Mouse (Mus musculus): ENCODE data around the gene Gm904. TPM values are rescaled to one million over a fixed set of nuclear protein-coding genes. Genes with fewer than 3 reads are reported as not detected.
"Not testable (repeated sequence)": the region's sequence is repeated elsewhere in the genome, so short reads cannot be mapped to it uniquely, and the experiment has no call there.

The Gm904 gene
- not detected in 2 replicates for polyA plus RNA-seq (2014; fragmentation: Nextera tagmentation; extraction: Ambion mirVana)

DNA sequence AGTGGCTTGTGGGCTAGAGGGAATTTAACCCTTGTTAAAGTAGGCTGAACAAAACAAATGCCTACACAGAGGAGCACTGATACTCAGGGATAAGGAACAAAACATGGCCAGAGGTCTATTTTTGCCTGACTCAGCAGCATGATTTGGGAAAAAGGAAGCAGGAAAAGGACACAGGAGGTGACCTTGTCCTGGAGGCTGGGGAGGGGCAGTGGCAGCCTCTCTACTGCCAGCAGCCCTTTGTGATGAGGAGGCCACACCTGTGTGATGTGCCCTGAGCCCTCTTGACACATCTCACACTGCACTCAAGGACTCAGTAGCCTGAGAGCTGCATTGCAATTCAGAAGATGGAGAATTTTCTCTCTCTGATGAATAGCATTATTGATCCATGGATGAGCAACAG, at the start of gene Gm904:
Gene Gm904, plus strand, starts transcription at position 301 of the 400 bp plus-strand sequence.
- H3K27ac ChIP-seq (ENCODE audit: low read depth, low read length); H3K4me3 ChIP-seq (ENCODE audit: low read depth, low read length); H3K4me1 ChIP-seq (replicated peaks; ENCODE audit: control insufficient read depth, insufficient read depth, low read length); H3K36me3 ChIP-seq (ENCODE audit: control insufficient read depth, insufficient read depth, low read length); H3K9me3 ChIP-seq (ENCODE audit: control insufficient read depth, low read length); H3K9ac ChIP-seq (ENCODE audit: low read depth, low read length); ATAC-seq (ENCODE audit: low FRiP score); DNase-seq (ENCODE audit: low spot score); H3K4me2 ChIP-seq (replicated peaks; ENCODE audit: low read depth, low read length); H3K27me3 ChIP-seq (ENCODE audit: control insufficient read depth, insufficient read depth, low read length): not testable (repeated sequence)

DNA sequence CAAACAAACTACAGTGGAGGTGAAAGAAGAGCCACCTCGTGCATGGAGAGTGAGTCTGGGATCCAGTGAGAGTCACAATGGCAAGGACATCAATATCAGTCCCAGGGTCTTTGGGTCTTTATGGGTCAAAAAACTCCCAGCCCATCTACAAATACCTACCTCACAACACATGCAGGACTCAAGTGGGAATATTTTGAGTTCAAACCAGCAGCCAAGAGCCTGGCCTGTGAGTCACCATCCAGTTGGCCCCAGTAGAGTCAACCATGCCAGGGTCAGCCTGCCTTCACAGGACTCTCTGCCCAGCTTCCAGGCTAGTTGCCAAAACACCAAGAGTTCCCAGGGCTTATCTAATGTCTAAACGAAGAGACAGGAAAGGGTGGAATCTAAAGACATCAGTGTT, 5.7 kb downstream of the Gm904 start:
- H3K4me3 ChIP-seq (ENCODE audit: low read depth, low read length); H3K27me3 ChIP-seq (ENCODE audit: control insufficient read depth, insufficient read depth, low read length); ATAC-seq (ENCODE audit: low FRiP score); DNase-seq (ENCODE audit: low spot score); H3K4me2 ChIP-seq (replicated peaks; ENCODE audit: low read depth, low read length); H3K27ac ChIP-seq (ENCODE audit: low read depth, low read length); H3K9ac ChIP-seq (ENCODE audit: low read depth, low read length); H3K36me3 ChIP-seq (ENCODE audit: control insufficient read depth, insufficient read depth, low read length); H3K4me1 ChIP-seq (replicated peaks; ENCODE audit: control insufficient read depth, insufficient read depth, low read length); H3K9me3 ChIP-seq (ENCODE audit: control insufficient read depth, low read length): not testable (repeated sequence)
- 82% methylated on average over 2 of the region's 2 CpGs for WGBS

Other genes starting within 250 kb of the Gm904 start
- gene Fbxw17, start 225.4 kb upstream of the Gm904 start, polyA plus RNA-seq (2014; fragmentation: Nextera tagmentation; extraction: Ambion mirVana) = 34.9 and 36.4 TPM in 2 replicates
- gene Gm47429, start 199.3 kb upstream of the Gm904 start, polyA plus RNA-seq (2014; fragmentation: Nextera tagmentation; extraction: Ambion mirVana) = not detected in 2 replicates
- not detected in 2 replicates for gene Nutm2, start 175.9 kb upstream of the Gm904 start, polyA plus RNA-seq (2014; fragmentation: Nextera tagmentation; extraction: Ambion mirVana)
- not detected in 2 replicates for gene Gm8765, start 55.1 kb downstream of the Gm904 start, polyA plus RNA-seq (2014; fragmentation: Nextera tagmentation; extraction: Ambion mirVana)